Mouse (Mus musculus) heart, embryonic 12.5 days (tissue): Measurements from ENCODE around the gene Prdm4. TPM values are rescaled to one million over a fixed set of nuclear protein-coding genes. Genes with fewer than 3 reads are reported as not detected.

Experiments
- ATAC-seq: fragments of 200-750 bp; cut with Nextera tagmentation; 2 replicates; pipeline ENCODE4 v1.8.0; 2017; ENCODE audit warnings: moderate TSS enrichment, moderate library complexity; ENCODE audit not compliant: insufficient number of reproducible peaks, low FRiP score
- H3K27ac ChIP-seq: fragments of 300-500 bp; sonication (generic); 2 replicates; pipeline ENCODE4 v1.5.1; 2016; ENCODE audit warnings: mild to moderate bottlenecking, moderate library complexity; ENCODE audit not compliant: poor library complexity, severe bottlenecking
- H3K27me3 ChIP-seq: fragments of 300-500 bp; sonication (generic); replicated peaks from 2 replicates; pipeline ENCODE4 v1.6.1; 2016; ENCODE audit warnings: mild to moderate bottlenecking, moderate library complexity
- H3K36me3 ChIP-seq: fragments of 300-500 bp; sonication (generic); 2 replicates; pipeline ENCODE4 v1.6.1; 2016; ENCODE audit warnings: mild to moderate bottlenecking, moderate library complexity
- H3K4me1 ChIP-seq: fragments of 300-500 bp; sonication (generic); replicated peaks from 2 replicates; pipeline ENCODE4 v1.6.1; 2016; ENCODE audit warnings: mild to moderate bottlenecking
- H3K4me2 ChIP-seq: fragments of 300-500 bp; sonication (generic); 2 replicates; pipeline ENCODE4 v1.6.1; 2016; ENCODE audit warnings: mild to moderate bottlenecking, moderate library complexity
- H3K4me3 ChIP-seq: fragments of 300-500 bp; sonication (generic); 2 replicates; pipeline ENCODE4 v1.5.1; 2016; ENCODE audit warnings: mild to moderate bottlenecking
- H3K9ac ChIP-seq: fragments of 300-500 bp; sonication (generic); 2 replicates; pipeline ENCODE4 v1.6.1; 2016; ENCODE audit warnings: mild to moderate bottlenecking, moderate library complexity
- H3K9me3 ChIP-seq: fragments of 300-500 bp; sonication (generic); replicated peaks from 2 replicates; pipeline ENCODE4 v1.6.1; 2016; ENCODE audit warnings: mild to moderate bottlenecking, moderate library complexity
- WGBS: fragments of 180-500 bp; shearing (Covaris S2); methylation state at CpG from one replicate; pipeline ENCODE4 v1.1.7; 2016; 5-methylcytosine and 5-hydroxymethylcytosine counted together
- polyA plus RNA-seq: library from polyadenylated mRNA; unstranded; fragments of >200 nt; fragmentation: Nextera tagmentation; extraction: Ambion mirVana; gene quantifications from 2 replicates; pipeline ENCODE4 v1.2.1, GENCODE M21; 2016

Prdm4 gene
- polyA plus RNA-seq, 1 experiment from 2014 or later: 17.2 TPM

DNA sequence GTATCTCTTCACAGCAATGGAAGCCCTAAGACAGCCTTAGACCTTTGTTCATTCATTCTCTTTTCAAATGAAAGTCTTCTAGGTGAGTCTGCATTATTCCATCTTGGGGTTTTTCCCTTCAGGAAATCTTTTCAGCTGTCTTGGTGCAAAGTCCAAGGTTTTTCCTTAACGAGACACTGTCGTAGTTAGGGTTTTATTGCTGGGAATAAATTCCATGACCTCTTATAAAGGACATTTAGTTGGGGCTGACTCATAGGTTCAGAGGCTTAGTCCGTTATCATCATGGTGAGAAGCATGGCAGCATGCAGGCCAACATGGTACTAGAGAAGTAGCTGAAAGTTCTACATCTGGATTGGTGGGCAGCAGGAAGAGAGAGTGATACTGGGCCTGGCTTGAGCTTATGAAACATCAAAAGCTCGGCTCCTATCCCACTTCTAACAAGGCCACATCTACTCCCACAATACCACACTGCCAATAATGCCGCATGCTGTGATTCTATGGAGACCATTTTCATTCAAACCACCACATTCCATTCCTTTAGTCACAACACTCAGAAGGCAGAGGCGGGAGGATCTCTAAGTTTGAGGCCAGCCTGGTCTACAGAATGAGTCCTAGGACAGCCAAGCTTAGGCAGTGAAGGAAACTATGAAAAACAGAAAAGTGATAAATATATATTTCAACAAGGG is 19.5 kb upstream of the Prdm4 start:
- 94% methylated on average over 6 of the region's 6 CpGs for WGBS
- Histone ChIP-seq H3K36me3 (peaks cover 59% of the 10 kb centered on the region), H3K9ac (no peak overlapping the region), H3K27ac (no peak overlapping the region), H3K4me2 (no peak overlapping the region), H3K9me3 (peaks cover 11% of the 10 kb centered on the region), H3K4me3 (no peak overlapping the region), H3K27me3 (no peaks in the 10 kb centered on the region), H3K4me1 (no peaks in the 10 kb centered on the region)
- no peak for ATAC-seq

DNA sequence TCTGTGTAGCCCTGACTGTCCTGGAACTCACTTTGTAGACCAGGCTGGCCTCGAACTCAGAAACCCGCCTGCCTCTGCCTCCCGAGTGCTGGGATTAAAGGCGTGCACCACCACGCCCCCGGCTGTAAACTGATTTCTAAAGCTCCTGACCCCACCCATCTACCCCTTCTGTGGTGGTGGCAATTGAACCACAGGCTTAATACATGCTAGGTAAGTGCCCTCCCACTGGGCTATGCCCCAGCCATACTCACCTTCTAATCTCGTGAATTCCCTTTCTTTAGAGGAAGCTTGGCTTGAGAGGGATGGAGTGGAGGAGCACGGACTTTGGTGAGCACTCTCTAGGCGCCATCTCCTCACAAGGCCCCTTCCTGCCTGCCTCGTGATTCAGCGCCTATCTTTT is 13.0 kb upstream of the Prdm4 start:
- no peaks in the 10 kb centered on the region for H3K9me3 ChIP-seq
- H3K4me1 ChIP-seq: peaks cover 10% of the 10 kb centered on the region; the same call in 1 of the 2 replicates
- H3K27ac ChIP-seq: no peak overlapping the region
- H3K4me2 ChIP-seq: no peak overlapping the region
- no peaks in the 10 kb centered on the region for H3K36me3 ChIP-seq
- no peak for ATAC-seq
- H3K9ac ChIP-seq: no peak overlapping the region
- no peak overlapping the region for H3K4me3 ChIP-seq
- 82% methylated on average over 11 of the region's 11 CpGs for WGBS
- H3K27me3 ChIP-seq: peaks cover 28% of the 10 kb centered on the region

DNA sequence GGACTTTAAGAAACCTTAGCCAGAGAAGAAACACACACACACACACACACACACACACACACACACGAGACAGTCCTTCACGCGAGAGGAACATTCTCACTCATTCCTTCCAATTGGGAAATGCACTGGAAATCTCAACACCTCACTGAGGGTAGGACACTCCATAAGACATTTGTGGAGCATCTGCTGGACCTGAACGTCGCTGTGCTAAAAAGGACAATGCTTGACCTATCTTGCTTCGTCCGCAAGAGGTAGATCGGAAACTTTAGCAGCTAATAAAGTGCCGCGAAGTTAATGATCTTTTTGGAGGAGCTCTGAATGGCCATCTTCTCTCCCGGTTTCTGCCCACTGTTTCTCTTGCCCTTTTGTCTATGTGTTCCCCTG is 12.3 kb upstream of the Prdm4 start:
- no peak overlapping the region for H3K27ac ChIP-seq
- H3K4me2 ChIP-seq: peak overlapping the region; percentile 100
- no peaks in the 10 kb centered on the region for H3K9me3 ChIP-seq
- no peak for ATAC-seq
- peaks cover 10% of the 10 kb centered on the region; the same call in 1 of the 2 replicates for H3K4me1 ChIP-seq
- WGBS: 50% methylated on average over 11 of the region's 11 CpGs
- no peak overlapping the region for H3K4me3 ChIP-seq
- peaks cover 28% of the 10 kb centered on the region for H3K27me3 ChIP-seq
- H3K9ac ChIP-seq: no peak overlapping the region
- no peaks in the 10 kb centered on the region for H3K36me3 ChIP-seq

DNA sequence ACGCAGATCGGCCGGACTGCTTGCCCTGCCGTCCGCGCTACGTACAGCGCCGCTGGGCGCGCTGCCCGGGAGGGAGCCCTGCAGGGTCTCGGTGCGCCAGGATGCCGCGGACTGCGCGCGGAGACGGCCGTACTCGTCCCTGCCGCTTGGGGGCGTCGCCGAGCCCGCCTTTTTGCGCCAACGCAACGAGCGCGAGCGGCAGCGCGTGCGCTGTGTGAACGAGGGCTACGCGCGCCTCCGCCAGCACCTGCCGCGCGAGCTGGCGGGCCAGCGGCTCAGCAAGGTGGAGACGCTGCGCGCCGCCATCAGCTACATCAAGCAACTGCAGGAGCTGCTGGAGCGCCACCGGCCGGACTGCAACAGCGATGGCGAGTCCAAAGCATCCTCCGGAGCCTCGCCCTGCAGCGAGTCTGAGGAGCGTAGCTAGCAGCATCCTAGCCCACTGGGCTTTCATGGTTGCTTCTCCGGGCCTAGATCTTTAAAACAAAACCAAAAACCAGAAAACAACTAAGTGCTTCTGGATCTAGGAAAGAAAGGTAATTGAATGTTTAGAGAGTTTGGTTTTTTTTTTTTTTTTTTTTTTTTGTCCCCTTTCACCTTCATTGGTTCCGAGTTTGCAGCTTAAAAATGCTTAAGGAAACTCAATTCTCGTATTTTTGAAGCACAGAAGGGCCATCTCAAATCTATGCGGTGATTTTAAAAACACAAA is 11.7 kb upstream of the Prdm4 start:
- ATAC-seq: peak; percentile 66; the same call in 1 of the 2 replicates
- WGBS: 2% methylated on average over 63 of the region's 63 CpGs

DNA sequence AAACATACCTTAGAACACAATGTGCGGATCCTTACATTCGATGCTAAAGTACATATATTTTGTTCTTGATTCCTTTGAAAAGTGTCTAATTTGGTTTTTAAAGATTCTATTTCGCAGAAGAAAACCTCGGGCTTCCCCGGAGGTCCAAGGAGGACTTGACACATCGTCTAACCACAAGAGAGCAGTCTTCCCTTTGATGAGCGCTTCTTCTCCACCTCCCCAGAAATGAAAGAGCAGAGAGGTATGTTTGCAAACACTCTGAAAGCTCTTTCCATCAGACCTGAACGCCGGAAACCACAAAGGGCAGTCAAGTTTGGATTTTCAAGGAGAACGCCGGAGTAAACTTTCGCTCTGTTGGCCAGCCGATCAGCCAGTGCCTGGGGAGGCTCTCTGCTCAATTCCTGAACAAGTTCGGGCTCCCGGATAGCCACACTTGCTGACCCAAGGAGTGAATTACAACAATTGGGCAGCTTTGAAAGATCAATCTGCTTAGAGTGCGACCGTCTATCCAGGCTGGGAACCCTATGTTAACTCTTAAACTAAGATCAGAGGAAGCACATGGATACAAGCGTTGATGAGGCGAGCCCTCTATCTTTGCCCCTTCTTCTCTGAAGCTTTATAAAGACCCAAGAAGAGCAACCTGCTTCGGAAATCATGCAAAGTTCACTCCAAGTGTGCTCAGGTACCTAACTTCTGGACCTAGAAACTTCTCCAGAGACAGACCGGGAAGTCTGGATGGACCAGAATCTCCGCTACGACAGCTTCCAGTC is 10.9 kb upstream of the Prdm4 start, which contains the start of gene Ascl4:
Gene Ascl4, plus strand, starts transcription at position 6 of the 770 bp plus-strand sequence.
- H3K27ac ChIP-seq: no peak within 1 kb of the TSS
- no peaks in the 10 kb centered on the region for H3K9me3 ChIP-seq
- WGBS: 3% methylated on average over 23 of the region's 23 CpGs
- H3K4me2 ChIP-seq: peak within 1 kb of the TSS; percentile 100
- no peaks in the 10 kb centered on the region for H3K36me3 ChIP-seq
- H3K9ac ChIP-seq: peak within 1 kb of the TSS; percentile 71
- ATAC-seq: no peak
- H3K4me1 ChIP-seq: peaks cover 10% of the 10 kb centered on the region; the same call in 1 of the 2 replicates
- peak within 1 kb of the TSS; percentile 65 for H3K4me3 ChIP-seq
- peaks cover 30% of the 10 kb centered on the region for H3K27me3 ChIP-seq

More for the DNA sequence above, 11.7 kb upstream of the Prdm4 start:
- H3K9me3 ChIP-seq: no peaks in the 10 kb centered on the region
- H3K4me3 ChIP-seq: peak overlapping the region; percentile 65
- H3K4me2 ChIP-seq: peak overlapping the region; percentile 100
- no peak overlapping the region for H3K27ac ChIP-seq
- H3K27me3 ChIP-seq: peaks cover 28% of the 10 kb centered on the region
- H3K36me3 ChIP-seq: no peaks in the 10 kb centered on the region
- H3K9ac ChIP-seq: peak overlapping the region; percentile 71
- peaks cover 10% of the 10 kb centered on the region; the same call in 1 of the 2 replicates for H3K4me1 ChIP-seq

DNA sequence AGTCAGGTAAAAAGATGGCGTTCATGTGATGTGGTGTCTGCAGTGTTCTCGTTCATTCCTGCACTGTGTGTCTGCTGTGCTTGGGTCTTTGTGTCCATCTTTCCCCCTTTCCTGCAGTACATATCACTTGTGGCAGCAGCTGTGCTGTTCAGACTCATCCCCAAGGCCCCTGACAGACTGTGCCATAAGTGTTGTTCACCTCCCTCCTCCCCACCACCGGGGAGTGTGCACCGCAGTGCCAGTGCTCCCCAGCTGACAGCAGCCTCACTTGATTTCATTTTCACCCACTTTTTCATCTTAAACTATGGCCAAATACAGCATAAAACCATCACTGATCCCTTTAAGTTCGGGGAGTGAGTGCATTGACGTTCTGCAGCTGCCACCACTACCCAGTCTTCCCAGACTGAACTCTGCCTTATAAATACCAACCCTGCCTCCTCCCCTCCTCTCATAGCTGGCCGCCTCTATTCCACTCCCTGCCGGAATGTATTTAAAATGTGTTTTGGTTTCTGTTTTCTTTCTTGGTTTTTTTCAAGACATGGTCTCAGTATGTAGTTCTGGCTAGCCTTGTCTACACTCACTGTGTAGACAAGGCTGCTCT is 37.0 kb downstream of the Prdm4 start:
- H3K4me3 ChIP-seq: no peak overlapping the region

DNA sequence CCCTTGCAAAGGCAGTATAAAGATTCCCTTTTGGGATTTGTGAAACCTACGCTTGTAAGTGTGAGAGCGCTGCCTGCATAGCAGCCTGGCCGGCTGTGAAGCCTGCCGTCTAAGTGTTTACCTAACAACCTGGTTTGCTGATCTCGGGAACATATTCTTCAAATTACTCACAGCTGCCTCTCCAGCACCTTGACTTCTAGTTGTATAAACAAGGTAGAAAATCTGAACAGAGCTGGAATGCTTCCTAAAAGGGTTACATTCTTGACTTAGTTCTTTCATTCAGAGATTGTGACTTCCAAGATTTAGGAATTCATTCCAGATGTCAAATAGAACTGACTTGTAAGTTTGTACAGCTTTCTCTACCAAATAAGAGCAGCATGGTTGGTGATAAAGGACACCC is 41.1 kb downstream of the Prdm4 start:
- H3K27me3 ChIP-seq: no peaks in the 10 kb centered on the region
- no peak overlapping the region for H3K9ac ChIP-seq
- H3K27ac ChIP-seq: no peak overlapping the region
- no peaks in the 10 kb centered on the region for H3K9me3 ChIP-seq
- peaks cover 64% of the 10 kb centered on the region for H3K36me3 ChIP-seq
- 90% methylated on average over 5 of the region's 5 CpGs for WGBS
- peaks cover 13% of the 10 kb centered on the region for H3K4me1 ChIP-seq
- H3K4me3 ChIP-seq: no peak overlapping the region
- no peak for ATAC-seq
- H3K4me2 ChIP-seq: no peak overlapping the region

More for the DNA sequence above, 37.0 kb downstream of the Prdm4 start:
- Histone ChIP-seq H3K9ac (no peak overlapping the region), H3K27me3 (no peaks in the 10 kb centered on the region), H3K4me2 (no peak overlapping the region), H3K9me3 (no peaks in the 10 kb centered on the region), H3K27ac (no peak overlapping the region), H3K36me3 (peaks cover 86% of the 10 kb centered on the region), H3K4me1 (no peaks in the 10 kb centered on the region)
- ATAC-seq: no peak
- 88% methylated on average over 8 of the region's 8 CpGs for whole genome bisulfite sequencing

DNA sequence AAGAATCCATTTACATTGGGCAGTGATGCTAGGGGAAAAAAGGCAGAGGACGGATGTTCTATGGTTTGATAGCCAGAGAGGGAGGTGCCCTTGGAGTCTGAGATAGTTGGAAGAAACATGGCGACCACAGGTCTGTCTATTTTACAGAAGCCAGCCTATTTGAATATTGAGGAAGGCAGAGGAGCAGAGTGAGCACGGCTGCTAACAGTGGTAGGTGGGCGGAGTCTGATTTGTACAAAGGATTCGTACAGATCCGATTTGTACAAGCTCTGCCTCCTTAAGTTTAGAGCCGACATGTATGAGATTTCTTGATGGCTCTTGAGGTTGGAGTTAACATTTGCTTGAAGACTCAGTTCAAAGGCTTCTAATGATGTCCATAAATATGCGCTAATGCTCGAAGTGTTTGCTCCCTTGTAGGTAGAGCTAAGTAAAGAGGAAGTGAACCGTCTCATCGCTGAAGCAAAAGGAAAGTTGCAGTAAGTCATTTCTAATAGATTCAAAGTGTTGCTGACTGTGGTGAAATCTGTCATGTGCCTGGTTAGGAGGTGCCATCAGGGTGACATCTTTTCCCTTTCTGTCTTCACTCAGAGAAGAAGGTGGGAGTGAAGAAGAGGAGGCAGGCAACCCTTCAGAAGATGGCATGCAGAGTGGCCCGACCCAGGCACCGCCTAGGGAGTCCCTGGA is 42.9 kb downstream of the Prdm4 start:
- Histone ChIP-seq H3K4me1 (peaks cover 13% of the 10 kb centered on the region), H3K36me3 (peaks cover 47% of the 10 kb centered on the region), H3K9ac (no peak overlapping the region), H3K27ac (no peak overlapping the region), H3K9me3 (no peaks in the 10 kb centered on the region), H3K4me2 (no peak overlapping the region), H3K4me3 (no peak overlapping the region), H3K27me3 (no peaks in the 10 kb centered on the region)
- no peak for ATAC-seq
- 89% methylated on average over 13 of the region's 13 CpGs for WGBS

DNA sequence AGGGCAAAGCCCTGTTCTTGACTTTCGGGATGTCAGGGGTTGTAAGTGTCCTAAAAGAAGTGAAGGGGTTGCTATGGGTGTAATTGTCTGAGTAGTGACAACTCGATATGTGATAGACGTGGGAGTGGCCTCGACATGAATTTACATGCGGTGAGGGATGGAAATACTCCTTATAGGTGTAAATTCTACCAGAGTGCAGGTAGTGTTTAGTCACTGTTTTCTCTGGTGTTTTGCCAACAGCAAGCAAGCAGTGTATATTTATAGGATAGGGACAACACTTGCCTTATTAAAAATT is 44.5 kb downstream of the Prdm4 start:
- Histone ChIP-seq H3K4me3 (peak overlapping the region; percentile 85), H3K4me2 (peak overlapping the region; percentile 93), H3K4me1 (peaks cover 13% of the 10 kb centered on the region), H3K27me3 (no peaks in the 10 kb centered on the region), H3K9ac (peak overlapping the region; percentile 93), H3K36me3 (peaks cover 34% of the 10 kb centered on the region), H3K9me3 (no peaks in the 10 kb centered on the region), H3K27ac (no peak overlapping the region)
- ATAC-seq: no peak
- WGBS: 3% methylated on average over 5 of the region's 5 CpGs

DNA sequence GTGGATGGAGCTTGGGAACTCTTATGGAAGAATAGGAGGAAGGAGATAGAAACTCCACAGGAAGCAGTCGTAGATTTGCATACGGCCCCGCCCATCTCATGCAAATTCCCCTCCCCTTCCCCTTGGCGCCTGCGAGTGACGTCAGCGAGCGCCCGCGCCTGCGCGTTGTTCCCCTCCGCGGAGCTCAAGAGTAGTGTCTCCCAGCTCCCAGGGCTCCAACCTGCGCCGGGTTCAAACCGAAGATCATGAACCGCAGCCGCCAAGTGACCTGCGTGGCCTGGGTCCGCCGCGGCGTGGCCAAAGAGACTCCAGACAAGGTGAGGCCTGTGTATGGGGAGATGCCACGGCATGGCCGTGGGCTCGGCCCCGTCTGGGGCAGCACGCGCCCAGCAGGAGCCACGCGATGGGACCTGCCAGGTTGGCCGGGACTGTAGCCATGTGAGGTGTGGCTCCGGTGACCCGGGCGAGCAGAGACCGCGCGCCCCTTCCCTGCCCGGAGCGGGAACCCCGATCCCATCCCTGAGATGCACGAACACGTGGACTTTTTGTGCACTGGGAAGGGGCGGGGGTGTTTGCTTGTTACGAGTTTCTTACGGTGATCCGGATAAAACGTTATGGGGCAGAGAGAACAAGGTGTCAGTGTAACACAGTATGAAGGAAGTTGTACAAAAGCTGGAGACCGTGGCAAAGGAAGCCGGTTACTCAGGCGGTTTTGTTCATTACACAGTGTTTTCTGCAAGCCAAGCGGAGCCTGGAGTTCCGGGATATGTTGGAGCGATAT is 45.1 kb downstream of the Prdm4 start:
- H3K4me1 ChIP-seq: peaks cover 13% of the 10 kb centered on the region
- peaks cover 30% of the 10 kb centered on the region for H3K36me3 ChIP-seq
- H3K27me3 ChIP-seq: no peaks in the 10 kb centered on the region
- WGBS: under 1% methylated on average over 55 of the region's 55 CpGs
- peak overlapping the region; percentile 93 for H3K4me2 ChIP-seq
- peak overlapping the region; percentile 93 for H3K9ac ChIP-seq
- peak overlapping the region; percentile 44 for H3K27ac ChIP-seq
- peak overlapping the region; percentile 85 for H3K4me3 ChIP-seq
- peak; percentile 96 for ATAC-seq
- no peaks in the 10 kb centered on the region for H3K9me3 ChIP-seq
